Mouse (Mus musculus): ENCODE measurements around the gene Pou2f1.

Pou2f1 gene

GRCm38 (mm10) chr1:165848417-165848816 lies 154.1 kb downstream of the Pou2f1 start:
- no peak for DNase-seq (ENCODE audit: low spot score in 2 of 2)

GRCm38 (mm10) chr1:165845366-165845765 lies 157.1 kb downstream of the Pou2f1 start:
- DNase-seq (ENCODE audit: low spot score in 2 of 2), result no peak

- no peak for DNase-seq (ENCODE audit: low spot score in 2 of 2)
These were observed 157.5 kb downstream of the Pou2f1 start for GRCm38 (mm10) chr1:165844956-165845355.

- DNase-seq (ENCODE audit: low spot score in 2 of 2), result no peak
These were observed 158.0 kb downstream of the Pou2f1 start for GRCm38 (mm10) chr1:165844466-165844951.

GRCm38 (mm10) chr1:165843586-165843985 lies 158.9 kb downstream of the Pou2f1 start:
- DNase-seq (ENCODE audit: low spot score in 2 of 2), result no peak

- no peak for DNase-seq (ENCODE audit: low spot score in 2 of 2)
These were observed 160.3 kb downstream of the Pou2f1 start for GRCm38 (mm10) chr1:165842170-165842569.

GRCm38 (mm10) chr1:165840548-165841230 lies 161.8 kb downstream of the Pou2f1 start:
- DNase-seq (ENCODE audit: low spot score in 2 of 2), result no peak

- no peak for DNase-seq (ENCODE audit: low spot score in 2 of 2)
These were observed 163.3 kb downstream of the Pou2f1 start for GRCm38 (mm10) chr1:165839201-165839600.

GRCm38 (mm10) chr1:165837546-165837945 lies 164.9 kb downstream of the Pou2f1 start:
- no peak for DNase-seq (ENCODE audit: low spot score in 2 of 2)

- DNase-seq (ENCODE audit: low spot score in 2 of 2), result no peak
These were observed 166.0 kb downstream of the Pou2f1 start for GRCm38 (mm10) chr1:165836461-165836860.

GRCm38 (mm10) chr1:165834633-165834975 lies 167.9 kb downstream of the Pou2f1 start:
- no peak for DNase-seq (ENCODE audit: low spot score in 2 of 2)

GRCm38 (mm10) chr1:165833910-165834632 lies 168.4 kb downstream of the Pou2f1 start:
- no peak for DNase-seq (ENCODE audit: low spot score in 2 of 2)

- DNase-seq (ENCODE audit: low spot score in 2 of 2), result no peak
These were observed 169.2 kb downstream of the Pou2f1 start for GRCm38 (mm10) chr1:165833244-165833643.

GRCm38 (mm10) chr1:165829890-165830289 lies 172.6 kb downstream of the Pou2f1 start:
- no peak for DNase-seq (ENCODE audit: low spot score in 2 of 2)

GRCm38 (mm10) chr1:165828615-165829014 lies 173.9 kb downstream of the Pou2f1 start:
- DNase-seq (ENCODE audit: low spot score in 2 of 2), result no peak

- no peak for DNase-seq (ENCODE audit: low spot score in 2 of 2)
These were observed 174.3 kb downstream of the Pou2f1 start for GRCm38 (mm10) chr1:165828173-165828572.

GRCm38 (mm10) chr1:165822031-165822430 lies 180.4 kb downstream of the Pou2f1 start:
- no peak for DNase-seq (ENCODE audit: low spot score in 2 of 2)

GRCm38 (mm10) chr1:165819147-165819546 lies 183.3 kb downstream of the Pou2f1 start:
- no peak for DNase-seq (ENCODE audit: low spot score in 2 of 2)

- no peak for DNase-seq (ENCODE audit: low spot score in 2 of 2)
These were observed 184.2 kb downstream of the Pou2f1 start for GRCm38 (mm10) chr1:165818145-165818860.

- DNase-seq (ENCODE audit: low spot score in 2 of 2), result no peak
These were observed 185.2 kb downstream of the Pou2f1 start for GRCm38 (mm10) chr1:165817264-165817663.

GRCm38 (mm10) chr1:165816391-165816790 lies 186.1 kb downstream of the Pou2f1 start:
- DNase-seq (ENCODE audit: low spot score in 2 of 2), result no peak

Data from frontal cortex, postnatal 25 days (tissue).